Mouse (Mus musculus) urinary bladder, adult 18-20 months (tissue): ENCODE measurements around the gene Ifna7.
A peak's percentile ranks its signal among the peaks of the same experiment; 100 is the strongest.
"Not testable (repeated sequence)": the region's sequence is repeated elsewhere in the genome, so short reads cannot be mapped to it uniquely, and the experiment has no call there.

Experiments used
- DNase-seq, 2 experiments: peaks; one replicate each; pipeline ENCODE4 v3.0.0; 2022; ENCODE audit warnings: low spot score in 2 of 2, mixed read lengths in 2 of 2

Gene Ifna7

DNA sequence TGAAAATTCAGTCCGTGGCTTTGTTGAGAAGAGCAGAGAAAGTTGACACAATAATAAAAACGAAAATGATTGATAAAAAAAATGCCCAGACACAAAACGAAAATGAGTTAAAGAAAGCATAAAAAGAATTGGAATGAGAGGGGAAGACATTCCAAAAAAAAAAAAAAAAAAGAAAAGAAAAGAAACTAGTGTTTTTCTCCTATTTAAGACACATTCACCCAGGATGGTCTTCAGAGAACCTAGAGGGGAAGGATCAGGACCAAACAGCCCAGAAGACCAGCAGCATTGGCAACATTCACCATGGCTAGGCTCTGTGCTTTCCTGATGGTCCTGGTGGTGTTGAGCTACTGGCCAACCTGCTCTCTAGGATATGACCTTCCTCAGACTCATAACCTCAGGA lies at the start of gene Ifna7:
TSS of gene Ifna7 (plus strand) at position 301 of the 400 bp plus-strand sequence.
- no peak for DNase-seq

DNA sequence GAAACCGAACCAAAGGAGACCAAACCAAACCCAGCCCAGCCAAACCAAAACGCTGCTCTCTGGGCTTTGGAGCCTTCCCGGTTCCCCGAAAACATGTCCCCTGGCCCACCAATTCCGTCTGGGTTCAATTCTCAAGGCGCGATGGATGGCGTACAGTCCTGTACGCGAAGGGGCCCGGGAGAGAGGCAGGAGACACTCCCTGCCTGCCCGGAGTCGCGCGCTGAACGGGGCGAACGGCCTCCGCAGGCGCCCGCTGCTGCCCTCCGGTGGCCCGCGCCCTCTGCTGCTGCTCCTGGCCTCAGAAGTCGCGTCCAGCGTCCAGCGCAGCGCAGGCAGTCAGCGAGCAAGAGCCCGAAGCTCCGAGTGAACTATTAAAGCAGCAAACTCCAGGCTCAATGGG lies 42.5 kb upstream of the Ifna7 start, which contains the start of gene Gm13290:
TSS of gene Gm13290 (plus strand) at position 301 of the 400 bp plus-strand sequence.
- not testable (repeated sequence) for DNase-seq

DNA sequence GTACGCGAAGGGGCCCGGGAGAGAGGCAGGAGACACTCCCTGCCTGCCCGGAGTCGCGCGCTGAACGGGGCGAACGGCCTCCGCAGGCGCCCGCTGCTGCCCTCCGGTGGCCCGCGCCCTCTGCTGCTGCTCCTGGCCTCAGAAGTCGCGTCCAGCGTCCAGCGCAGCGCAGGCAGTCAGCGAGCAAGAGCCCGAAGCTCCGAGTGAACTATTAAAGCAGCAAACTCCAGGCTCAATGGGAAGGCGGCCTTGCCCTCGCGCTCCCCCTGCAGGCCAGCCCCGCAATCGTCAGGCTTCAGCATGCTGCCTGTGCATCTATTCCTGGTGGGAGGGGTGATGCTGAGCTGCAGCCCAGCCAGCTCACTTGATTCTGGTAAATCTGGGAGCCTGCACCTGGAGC lies 39.4 kb upstream of the Ifna7 start, which contains the start of gene Gm13289:
TSS of gene Gm13289 (plus strand) at position 301 of the 400 bp plus-strand sequence.
- DNase-seq = not testable (repeated sequence)

DNA sequence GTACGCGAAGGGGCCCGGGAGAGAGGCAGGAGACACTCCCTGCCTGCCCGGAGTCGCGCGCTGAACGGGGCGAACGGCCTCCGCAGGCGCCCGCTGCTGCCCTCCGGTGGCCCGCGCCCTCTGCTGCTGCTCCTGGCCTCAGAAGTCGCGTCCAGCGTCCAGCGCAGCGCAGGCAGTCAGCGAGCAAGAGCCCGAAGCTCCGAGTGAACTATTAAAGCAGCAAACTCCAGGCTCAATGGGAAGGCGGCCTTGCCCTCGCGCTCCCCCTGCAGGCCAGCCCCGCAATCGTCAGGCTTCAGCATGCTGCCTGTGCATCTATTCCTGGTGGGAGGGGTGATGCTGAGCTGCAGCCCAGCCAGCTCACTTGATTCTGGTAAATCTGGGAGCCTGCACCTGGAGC lies 36.5 kb upstream of the Ifna7 start, which contains the start of gene Gm13272:
TSS of gene Gm13272 (plus strand) at position 301 of the 400 bp plus-strand sequence.
- not testable (repeated sequence) for DNase-seq

DNA sequence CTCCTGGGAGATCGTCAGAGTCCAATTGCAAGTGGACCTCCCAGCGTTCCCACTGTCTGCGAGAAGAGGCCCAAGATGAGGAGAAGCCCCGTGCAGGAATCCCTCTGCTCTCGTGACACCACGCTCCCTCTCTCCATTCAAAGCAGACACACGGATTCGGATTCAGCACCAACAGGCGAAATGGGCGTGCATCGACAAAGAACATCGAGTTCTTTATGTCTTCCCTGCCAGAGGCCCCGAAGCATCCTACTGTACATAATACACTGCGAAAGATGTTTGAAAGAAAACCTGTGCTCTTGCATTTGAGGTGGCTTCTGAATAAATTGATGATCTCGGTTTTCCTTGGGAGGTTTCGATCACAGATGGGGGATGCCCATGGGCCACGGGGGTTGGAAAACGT lies 35.7 kb upstream of the Ifna7 start:
- not testable (repeated sequence) for DNase-seq

DNA sequence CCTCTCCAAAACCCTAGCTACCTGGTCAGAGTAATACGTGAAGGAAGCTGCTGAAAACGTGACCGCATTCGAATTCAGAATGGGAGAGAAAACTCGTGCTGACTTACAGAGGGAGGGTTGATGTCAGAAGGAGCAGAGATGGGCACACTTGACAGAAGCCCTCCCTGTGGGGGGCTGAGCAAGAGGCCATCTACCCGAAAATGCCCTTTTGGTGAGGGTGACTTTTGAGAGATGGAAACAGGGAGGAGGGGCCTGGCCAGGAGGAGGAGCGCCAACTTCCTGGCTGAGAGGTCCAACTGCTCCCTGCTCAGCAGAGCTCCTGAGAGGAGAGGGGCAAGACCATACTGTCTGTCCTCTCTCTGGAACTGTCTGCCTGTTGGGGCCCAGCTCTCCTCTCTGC lies 34.2 kb upstream of the Ifna7 start, which contains the start of gene Ifnz:
TSS of gene Ifnz (plus strand) at position 301 of the 400 bp plus-strand sequence.
- DNase-seq = not testable (repeated sequence)

DNA sequence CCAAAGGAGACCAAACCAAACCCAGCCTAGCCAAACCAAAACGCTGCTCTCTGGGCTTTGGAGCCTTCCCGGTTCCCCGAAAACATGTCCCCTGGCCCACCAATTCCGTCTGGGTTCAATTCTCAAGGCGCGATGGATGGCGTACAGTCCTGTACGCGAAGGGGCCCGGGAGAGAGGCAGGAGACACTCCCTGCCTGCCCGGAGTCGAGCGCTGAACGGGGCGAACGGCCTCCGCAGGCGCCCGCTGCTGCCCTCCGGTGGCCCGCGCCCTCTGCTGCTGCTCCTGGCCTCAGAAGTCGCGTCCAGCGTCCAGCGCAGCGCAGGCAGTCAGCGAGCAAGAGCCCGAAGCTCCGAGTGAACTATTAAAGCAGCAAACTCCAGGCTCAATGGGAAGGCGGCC lies 33.7 kb upstream of the Ifna7 start:
- not testable (repeated sequence) for DNase-seq

DNA sequence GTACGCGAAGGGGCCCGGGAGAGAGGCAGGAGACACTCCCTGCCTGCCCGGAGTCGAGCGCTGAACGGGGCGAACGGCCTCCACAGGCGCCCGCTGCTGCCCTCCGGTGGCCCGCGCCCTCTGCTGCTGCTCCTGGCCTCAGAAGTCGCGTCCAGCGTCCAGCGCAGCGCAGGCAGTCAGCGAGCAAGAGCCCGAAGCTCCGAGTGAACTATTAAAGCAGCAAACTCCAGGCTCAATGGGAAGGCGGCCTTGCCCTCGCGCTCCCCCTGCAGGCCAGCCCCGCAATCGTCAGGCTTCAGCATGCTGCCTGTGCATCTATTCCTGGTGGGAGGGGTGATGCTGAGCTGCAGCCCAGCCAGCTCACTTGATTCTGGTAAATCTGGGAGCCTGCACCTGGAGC lies 30.6 kb upstream of the Ifna7 start, which contains the start of gene Gm13276:
TSS of gene Gm13276 (plus strand) at position 301 of the 400 bp plus-strand sequence.
- not testable (repeated sequence) for DNase-seq

DNA sequence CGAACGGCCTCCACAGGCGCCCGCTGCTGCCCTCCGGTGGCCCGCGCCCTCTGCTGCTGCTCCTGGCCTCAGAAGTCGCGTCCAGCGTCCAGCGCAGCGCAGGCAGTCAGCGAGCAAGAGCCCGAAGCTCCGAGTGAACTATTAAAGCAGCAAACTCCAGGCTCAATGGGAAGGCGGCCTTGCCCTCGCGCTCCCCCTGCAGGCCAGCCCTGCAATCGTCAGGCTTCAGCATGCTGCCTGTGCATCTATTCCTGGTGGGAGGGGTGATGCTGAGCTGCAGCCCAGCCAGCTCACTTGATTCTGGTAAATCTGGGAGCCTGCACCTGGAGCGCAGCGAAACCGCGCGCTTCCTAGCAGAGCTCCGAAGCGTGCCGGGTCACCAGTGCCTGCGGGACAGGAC lies 27.6 kb upstream of the Ifna7 start, which contains the start of gene Gm13277:
TSS of gene Gm13277 (plus strand) at position 231 of the 400 bp plus-strand sequence.
- peak in 1 of 2 experiments; percentile 63 for DNase-seq

DNA sequence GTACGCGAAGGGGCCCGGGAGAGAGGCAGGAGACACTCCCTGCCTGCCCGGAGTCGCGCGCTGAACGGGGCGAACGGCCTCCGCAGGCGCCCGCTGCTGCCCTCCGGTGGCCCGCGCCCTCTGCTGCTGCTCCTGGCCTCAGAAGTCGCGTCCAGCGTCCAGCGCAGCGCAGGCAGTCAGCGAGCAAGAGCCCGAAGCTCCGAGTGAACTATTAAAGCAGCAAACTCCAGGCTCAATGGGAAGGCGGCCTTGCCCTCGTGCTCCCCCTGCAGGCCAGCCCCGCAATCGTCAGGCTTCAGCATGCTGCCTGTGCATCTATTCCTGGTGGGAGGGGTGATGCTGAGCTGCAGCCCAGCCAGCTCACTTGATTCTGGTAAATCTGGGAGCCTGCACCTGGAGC lies 24.8 kb upstream of the Ifna7 start, which contains the start of gene Gm13278:
TSS of gene Gm13278 (plus strand) at position 301 of the 400 bp plus-strand sequence.
- not testable (repeated sequence) for DNase-seq

DNA sequence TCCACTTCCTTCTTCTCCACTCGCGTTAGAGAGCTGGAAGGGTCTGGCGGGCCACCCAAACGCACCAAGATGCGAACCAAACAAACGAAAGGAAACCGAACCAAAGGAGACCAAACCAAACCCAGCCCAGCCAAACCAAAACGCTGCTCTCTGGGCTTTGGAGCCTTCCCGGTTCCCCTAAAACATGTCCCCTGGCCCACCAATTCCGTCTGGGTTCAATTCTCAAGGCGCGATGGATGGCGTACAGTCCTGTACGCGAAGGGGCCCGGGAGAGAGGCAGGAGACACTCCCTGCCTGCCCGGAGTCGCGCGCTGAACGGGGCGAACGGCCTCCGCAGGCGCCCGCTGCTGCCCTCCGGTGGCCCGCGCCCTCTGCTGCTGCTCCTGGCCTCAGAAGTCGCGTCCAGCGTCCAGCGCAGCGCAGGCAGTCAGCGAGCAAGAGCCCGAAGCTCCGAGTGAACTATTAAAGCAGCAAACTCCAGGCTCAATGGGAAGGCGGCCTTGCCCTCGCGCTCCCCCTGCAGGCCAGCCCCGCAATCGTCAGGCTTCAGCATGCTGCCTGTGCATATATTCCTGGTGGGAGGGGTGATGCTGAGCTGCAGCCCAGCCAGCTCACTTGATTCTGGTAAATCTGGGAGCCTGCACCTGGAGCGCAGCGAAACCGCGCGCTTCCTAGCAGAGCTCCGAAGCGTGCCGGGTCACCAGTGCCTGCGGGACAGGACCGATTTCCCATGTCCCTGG lies 21.9 kb upstream of the Ifna7 start, which contains the start of gene Gm13275:
TSS of gene Gm13275 (plus strand) at position 552 of the 740 bp plus-strand sequence.
- peak; percentile 75 to 100 for DNase-seq

DNA sequence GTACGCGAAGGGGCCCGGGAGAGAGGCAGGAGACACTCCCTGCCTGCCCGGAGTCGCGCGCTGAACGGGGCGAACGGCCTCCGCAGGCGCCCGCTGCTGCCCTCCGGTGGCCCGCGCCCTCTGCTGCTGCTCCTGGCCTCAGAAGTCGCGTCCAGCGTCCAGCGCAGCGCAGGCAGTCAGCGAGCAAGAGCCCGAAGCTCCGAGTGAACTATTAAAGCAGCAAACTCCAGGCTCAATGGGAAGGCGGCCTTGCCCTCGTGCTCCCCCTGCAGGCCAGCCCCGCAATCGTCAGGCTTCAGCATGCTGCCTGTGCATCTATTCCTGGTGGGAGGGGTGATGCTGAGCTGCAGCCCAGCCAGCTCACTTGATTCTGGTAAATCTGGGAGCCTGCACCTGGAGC lies 18.9 kb upstream of the Ifna7 start, which contains the start of gene Gm13279:
TSS of gene Gm13279 (plus strand) at position 301 of the 400 bp plus-strand sequence.
- DNase-seq = not testable (repeated sequence)

DNA sequence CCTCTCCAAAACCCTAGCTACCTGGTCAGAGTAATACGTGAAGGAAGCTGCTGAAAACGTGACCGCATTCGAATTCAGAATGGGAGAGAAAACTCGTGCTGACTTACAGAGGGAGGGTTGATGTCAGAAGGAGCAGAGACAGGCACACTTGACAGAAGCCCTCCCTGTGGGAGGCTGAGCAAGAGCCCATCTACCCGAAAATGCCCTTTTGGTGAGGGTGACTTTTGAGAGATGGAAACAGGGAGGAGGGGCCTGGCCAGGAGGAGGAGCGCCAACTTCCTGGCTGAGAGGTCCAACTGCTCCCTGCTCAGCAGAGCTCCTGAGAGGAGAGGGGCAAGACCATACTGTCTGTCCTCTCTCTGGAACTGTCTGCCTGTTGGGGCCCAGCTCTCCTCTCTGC lies 16.7 kb upstream of the Ifna7 start, which contains the start of gene Gm13285:
TSS of gene Gm13285 (plus strand) at position 301 of the 400 bp plus-strand sequence.
- not testable (repeated sequence) for DNase-seq

DNA sequence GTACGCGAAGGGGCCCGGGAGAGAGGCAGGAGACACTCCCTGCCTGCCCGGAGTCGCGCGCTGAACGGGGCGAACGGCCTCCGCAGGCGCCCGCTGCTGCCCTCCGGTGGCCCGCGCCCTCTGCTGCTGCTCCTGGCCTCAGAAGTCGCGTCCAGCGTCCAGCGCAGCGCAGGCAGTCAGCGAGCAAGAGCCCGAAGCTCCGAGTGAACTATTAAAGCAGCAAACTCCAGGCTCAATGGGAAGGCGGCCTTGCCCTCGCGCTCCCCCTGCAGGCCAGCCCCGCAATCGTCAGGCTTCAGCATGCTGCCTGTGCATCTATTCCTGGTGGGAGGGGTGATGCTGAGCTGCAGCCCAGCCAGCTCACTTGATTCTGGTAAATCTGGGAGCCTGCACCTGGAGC lies 13.1 kb upstream of the Ifna7 start, which contains the start of gene Gm13287:
TSS of gene Gm13287 (plus strand) at position 301 of the 400 bp plus-strand sequence.
- DNase-seq = not testable (repeated sequence)

DNA sequence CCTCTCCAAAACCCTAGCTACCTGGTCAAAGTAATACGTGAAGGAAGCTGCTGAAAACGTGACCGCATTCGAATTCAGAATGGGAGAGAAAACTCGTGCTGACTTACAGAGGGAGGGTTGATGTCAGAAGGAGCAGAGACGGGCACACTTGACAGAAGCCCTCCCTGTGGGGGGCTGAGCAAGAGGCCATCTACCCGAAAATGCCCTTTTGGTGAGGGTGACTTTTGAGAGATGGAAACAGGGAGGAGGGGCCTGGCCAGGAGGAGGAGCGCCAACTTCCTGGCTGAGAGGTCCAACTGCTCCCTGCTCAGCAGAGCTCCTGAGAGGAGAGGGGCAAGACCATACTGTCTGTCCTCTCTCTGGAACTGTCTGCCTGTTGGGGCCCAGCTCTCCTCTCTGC lies 10.8 kb upstream of the Ifna7 start, which contains the start of gene Gm13288:
TSS of gene Gm13288 (plus strand) at position 301 of the 400 bp plus-strand sequence.
- not testable (repeated sequence) for DNase-seq

DNA sequence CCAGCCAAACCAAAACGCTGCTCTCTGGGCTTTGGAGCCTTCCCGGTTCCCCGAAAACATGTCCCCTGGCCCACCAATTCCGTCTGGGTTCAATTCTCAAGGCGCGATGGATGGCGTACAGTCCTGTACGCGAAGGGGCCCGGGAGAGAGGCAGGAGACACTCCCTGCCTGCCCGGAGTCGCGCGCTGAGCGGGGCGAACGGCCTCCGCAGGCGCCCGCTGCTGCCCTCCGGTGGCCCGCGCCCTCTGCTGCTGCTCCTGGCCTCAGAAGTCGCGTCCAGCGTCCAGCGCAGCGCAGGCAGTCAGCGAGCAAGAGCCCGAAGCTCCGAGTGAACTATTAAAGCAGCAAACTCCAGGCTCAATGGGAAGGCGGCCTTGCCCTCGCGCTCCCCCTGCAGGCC lies 10.3 kb upstream of the Ifna7 start:
- peak in 1 of 2 experiments; percentile 18 for DNase-seq

DNA sequence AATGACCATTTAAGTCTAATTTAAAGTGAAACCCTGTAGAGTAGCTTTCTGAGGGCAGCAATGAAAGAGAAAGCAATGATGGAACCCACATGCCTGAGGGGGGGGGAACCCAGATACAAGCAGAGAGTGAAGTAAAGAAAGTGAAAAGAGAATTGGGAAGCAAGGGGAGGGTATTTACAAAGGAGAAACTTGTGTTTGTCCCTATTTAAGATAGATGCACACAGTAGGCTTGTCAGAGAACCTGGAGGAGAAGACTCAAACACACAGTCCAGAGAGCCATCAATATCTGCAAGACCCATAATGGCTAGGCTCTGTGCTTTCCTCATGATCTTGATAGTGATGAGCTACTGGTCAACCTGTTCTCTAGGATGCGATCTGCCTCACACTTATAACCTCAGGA lies 3.6 kb downstream of the Ifna7 start, which contains the start of gene Ifna11:
TSS of gene Ifna11 (plus strand) at position 301 of the 400 bp plus-strand sequence.
- DNase-seq = no peak

DNA sequence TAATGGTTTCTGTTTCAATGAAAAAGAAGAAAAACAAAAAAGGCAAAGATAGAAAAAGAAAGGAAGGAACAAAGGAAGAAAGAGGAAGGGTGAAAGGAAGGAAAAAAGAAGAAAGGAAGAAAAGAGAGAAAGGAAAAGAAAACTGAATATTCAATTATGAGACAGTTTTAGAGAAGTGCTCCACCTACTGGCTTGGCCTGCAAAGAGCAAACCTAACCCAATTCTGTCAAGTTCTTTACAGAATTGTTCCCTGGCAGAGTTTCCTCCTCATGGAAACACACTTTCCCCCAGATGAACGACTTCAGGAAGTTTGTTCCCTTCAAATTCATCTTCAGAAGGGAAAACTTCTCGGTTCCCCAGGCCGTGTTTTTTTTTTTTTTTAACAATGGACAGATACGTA lies 7.0 kb downstream of the Ifna7 start:
- DNase-seq = no peak

DNA sequence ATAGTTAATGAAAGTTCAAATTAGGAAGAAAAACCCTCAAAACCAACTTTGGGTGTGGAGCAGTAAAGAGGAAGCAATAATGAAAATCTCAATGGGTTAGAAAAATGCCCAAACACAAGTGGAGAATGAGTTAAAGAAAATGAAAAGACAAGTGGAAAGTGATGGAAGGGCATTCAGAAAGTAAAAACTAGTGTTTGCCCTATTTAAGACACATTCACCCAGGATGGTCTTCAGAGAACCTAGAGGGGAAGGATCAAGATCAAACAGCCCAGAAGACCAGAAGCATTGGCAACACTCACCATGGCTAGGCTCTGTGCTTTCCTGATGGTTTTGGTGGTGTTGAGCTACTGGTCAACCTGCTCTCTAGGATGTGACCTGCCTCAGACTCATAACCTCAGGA lies 11.1 kb downstream of the Ifna7 start, which contains the start of gene Ifna6:
TSS of gene Ifna6 (plus strand) at position 301 of the 400 bp plus-strand sequence.
- DNase-seq = not testable (repeated sequence)

DNA sequence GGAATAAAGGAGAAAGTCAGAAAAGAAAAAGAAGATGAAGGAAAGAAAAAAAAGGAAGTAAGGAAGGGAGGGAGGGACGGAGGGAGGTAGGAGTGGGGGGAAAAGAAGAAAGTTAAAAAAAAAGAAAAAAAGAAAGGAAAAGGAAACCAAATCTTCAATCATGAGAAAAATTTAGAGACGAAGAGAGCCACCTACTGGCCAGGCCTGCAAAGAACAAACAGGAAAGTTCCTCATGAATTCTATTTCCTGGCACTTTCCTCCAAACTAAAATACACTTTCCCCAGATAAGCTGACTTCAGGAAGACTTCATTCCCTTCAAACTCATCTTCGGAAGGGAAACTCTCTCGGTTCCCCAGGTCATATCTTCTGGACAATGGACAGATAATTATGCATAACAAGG lies 14.5 kb downstream of the Ifna7 start:
- DNase-seq = peak in 1 of 2 experiments; percentile 15

DNA sequence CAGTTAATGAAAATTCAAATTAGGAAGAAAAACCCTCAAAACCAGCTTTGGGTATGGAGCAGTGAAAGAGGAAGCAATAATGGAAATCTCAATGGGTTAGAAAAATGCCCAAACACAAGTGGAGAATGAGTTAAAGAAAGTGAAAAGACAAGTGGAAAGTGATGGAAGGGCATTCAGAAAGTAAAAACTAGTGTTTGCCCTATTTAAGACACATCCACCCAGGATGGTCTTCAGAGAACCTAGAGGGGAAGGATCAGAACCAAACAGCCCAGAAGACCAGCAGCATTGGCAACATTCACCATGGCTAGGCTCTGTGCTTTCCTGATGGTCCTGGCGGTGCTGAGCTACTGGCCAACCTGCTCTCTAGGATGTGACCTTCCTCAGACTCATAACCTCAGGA lies 19.2 kb downstream of the Ifna7 start, which contains the start of gene Ifna5:
TSS of gene Ifna5 (plus strand) at position 301 of the 400 bp plus-strand sequence.
- not testable (repeated sequence) for DNase-seq

DNA sequence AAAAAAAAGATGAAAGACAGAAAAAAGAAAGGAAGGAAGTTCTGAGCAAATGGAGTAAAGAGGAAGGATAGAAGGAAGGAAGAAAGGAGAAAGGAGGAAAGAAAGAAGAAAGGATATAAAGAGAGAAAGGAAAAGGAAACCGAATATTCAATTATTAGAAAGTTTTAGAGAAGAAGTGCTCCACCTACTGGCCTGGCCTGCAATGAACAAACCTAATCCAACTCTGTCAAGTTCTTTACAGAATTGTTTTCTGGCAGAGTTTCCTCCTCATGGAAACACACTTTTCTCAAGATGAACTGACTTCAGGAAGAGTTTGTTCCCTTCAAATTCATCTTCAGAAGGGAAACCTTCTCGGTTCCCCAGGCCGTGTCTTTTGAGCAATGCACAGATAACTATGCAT lies 22.8 kb downstream of the Ifna7 start:
- no peak for DNase-seq
